Mouse (Mus musculus): Measurements from ENCODE around the gene Trmt10c.

DNA sequence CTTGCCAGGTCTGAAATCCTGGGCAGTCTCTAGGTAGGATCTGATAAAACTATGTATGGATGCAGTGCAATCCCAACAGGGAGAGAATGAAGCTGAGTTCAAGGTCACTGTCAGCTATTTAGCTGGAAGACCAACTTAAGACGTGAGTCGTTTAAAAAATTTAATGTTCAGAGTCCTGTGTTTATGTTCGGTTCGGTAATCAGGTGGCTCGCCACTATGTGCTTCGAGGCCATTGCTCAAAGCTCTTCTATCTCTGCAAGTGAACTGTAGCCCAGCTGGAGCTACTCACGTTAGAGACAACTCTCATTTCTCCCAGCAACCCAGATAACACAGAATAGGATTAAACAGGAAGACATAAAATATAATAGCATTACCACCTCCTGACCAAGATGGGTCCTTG lies 23.5 kb downstream of the Trmt10c start:
- TF ChIP-seq POLR2A (IDR thresholded peaks at IDR 0.05; ENCODE audit: control insufficient read depth, extremely low read depth, insufficient read depth, low read length, poor library complexity) (no peak), CTCF (IDR thresholded peaks at IDR 0.05; ENCODE audit: borderline replicate concordance, control insufficient read depth, extremely low read depth, insufficient read depth, low read length, poor library complexity) (no peak)
